Mouse (Mus musculus) kidney, embryonic 15.5 days (tissue): ENCODE results near the gene Tnni2. TPM values are rescaled to one million over a fixed set of nuclear protein-coding genes. Genes with fewer than 3 reads are reported as not detected.

ENCODE experiments used
- ATAC-seq: fragments of 200-750 bp; cut with Nextera tagmentation; replicated peaks from 2 replicates; pipeline ENCODE4 v1.8.0; 2017; ENCODE audit warnings: moderate TSS enrichment; ENCODE audit not compliant: low FRiP score
- H3K27ac ChIP-seq: fragments of 300-500 bp; sonication (generic); 2 replicates; pipeline ENCODE4 v1.5.1; 2015; ENCODE audit warnings: mild to moderate bottlenecking, inconsistent platforms
- H3K27me3 ChIP-seq: fragments of 300-500 bp; sonication (generic); 2 replicates; pipeline ENCODE4 v1.6.1; 2015; ENCODE audit warnings: inconsistent platforms
- H3K36me3 ChIP-seq: fragments of 300-500 bp; sonication (generic); 2 replicates; pipeline ENCODE4 v1.6.1; 2015; ENCODE audit warnings: inconsistent platforms
- H3K4me1 ChIP-seq: fragments of 300-500 bp; sonication (generic); 2 replicates; pipeline ENCODE4 v1.6.1; 2015; ENCODE audit warnings: inconsistent platforms
- H3K4me2 ChIP-seq: fragments of 300-500 bp; sonication (generic); 2 replicates; pipeline ENCODE4 v1.6.1; 2015; ENCODE audit warnings: moderate library complexity, mild to moderate bottlenecking, inconsistent platforms
- H3K4me3 ChIP-seq: fragments of 300-500 bp; sonication (generic); replicated peaks from 2 replicates; pipeline ENCODE4 v1.5.1; 2015; ENCODE audit warnings: mild to moderate bottlenecking, inconsistent platforms
- H3K9ac ChIP-seq: fragments of 300-500 bp; sonication (generic); 2 replicates; pipeline ENCODE4 v1.6.1; 2015; ENCODE audit warnings: mild to moderate bottlenecking, inconsistent platforms
- H3K9me3 ChIP-seq: fragments of 300-500 bp; sonication (generic); replicated peaks from 2 replicates; pipeline ENCODE4 v1.6.1; 2016; ENCODE audit warnings: inconsistent platforms
- WGBS: fragments of 180-500 bp; shearing (Covaris S2); methylation state at CpG from one replicate; pipeline ENCODE4 v1.1.7; 2015; ENCODE audit warnings: mixed read lengths; 5-methylcytosine and 5-hydroxymethylcytosine counted together
- polyA plus RNA-seq: library from polyadenylated mRNA; unstranded; fragments of >200 nt; fragmentation: Nextera tagmentation; extraction: Ambion mirVana; gene quantifications from 2 replicates; pipeline ENCODE4 v1.2.1, GENCODE M21; 2015

Tnni2 gene
- polyA plus RNA-seq, 1 experiment from 2014 or later, result 19.0 TPM

GRCm38 (mm10) chr7:142449038-142449617, 7.5 kb downstream of the Tnni2 start:
- Histone ChIP-seq H3K4me1 (peaks cover 7% of the 10 kb centered on the region), H3K9me3 (no peaks in the 10 kb centered on the region), H3K27me3 (no peaks in the 10 kb centered on the region), H3K4me3 (no peak overlapping the region), H3K27ac (peak overlapping the region; percentile 38; the same call in 1 of the 2 replicates), H3K9ac (no peak overlapping the region), H3K4me2 (no peak overlapping the region), H3K36me3 (no peaks in the 10 kb centered on the region)
- WGBS, result 78% methylated on average over 6 of the region's 6 CpGs
- no peak for ATAC-seq

- Histone ChIP-seq H3K27ac (peak overlapping the region; percentile 93), H3K27me3 (no peaks in the 10 kb centered on the region), H3K4me3 (no peak overlapping the region), H3K4me1 (peaks cover 54% of the 10 kb centered on the region), H3K36me3 (no peaks in the 10 kb centered on the region), H3K9ac (no peak overlapping the region), H3K9me3 (no peaks in the 10 kb centered on the region), H3K4me2 (no peak overlapping the region)
- WGBS, result 21% methylated on average over 1 of the region's 1 CpGs
- 0 out of 2 replicates have a peak, but pooled peaks have one; percentile 37 for ATAC-seq
Measured at GRCm38 (mm10) chr7:142454706-142455105, 13.1 kb downstream of the Tnni2 start.

- 43% methylated on average over 2 of the region's 2 CpGs for WGBS
- Histone ChIP-seq H3K4me2 (no peak overlapping the region), H3K9ac (no peak overlapping the region), H3K4me1 (peaks cover 54% of the 10 kb centered on the region), H3K4me3 (no peak overlapping the region), H3K36me3 (no peaks in the 10 kb centered on the region), H3K27me3 (no peaks in the 10 kb centered on the region), H3K27ac (peak overlapping the region; percentile 93), H3K9me3 (no peaks in the 10 kb centered on the region)
- ATAC-seq, result no peak
Measured at GRCm38 (mm10) chr7:142455251-142455650, 13.6 kb downstream of the Tnni2 start.

GRCm38 (mm10) chr7:142456806-142457205, 15.2 kb downstream of the Tnni2 start:
- H3K4me1 ChIP-seq, result peaks cover 54% of the 10 kb centered on the region
- no peak for ATAC-seq

DNA sequence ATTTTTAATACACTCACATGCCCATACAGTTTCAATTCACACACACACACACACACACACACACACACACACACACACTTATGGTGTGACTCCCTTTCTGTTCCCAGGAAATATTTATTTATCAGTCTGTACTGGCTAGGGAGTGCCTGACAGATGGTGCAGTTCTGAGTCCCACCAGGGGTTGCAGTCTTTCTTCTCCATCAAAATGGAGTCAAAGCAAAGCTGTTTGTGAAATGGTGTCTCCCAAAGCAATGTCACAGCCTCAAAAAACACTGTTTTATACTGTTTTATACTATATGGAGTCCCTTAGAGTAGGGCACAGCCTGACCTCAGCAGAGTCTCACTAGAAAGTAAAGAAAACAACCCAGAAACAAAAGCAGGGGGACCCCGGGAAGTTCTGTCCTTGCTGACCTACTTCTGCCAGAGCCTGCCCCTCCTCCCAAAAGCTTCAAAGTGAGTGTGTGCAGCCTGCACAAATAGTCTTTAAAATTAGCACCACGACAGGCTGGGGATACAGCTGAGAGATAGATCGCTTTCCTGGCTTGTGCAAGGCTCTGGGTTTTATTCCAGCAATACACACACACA, 15.7 kb downstream of the Tnni2 start:
- Histone ChIP-seq H3K4me3 (no peak overlapping the region), H3K36me3 (no peaks in the 10 kb centered on the region), H3K9ac (no peak overlapping the region), H3K27ac (peak overlapping the region; percentile 93), H3K4me1 (peaks cover 54% of the 10 kb centered on the region), H3K4me2 (no peak overlapping the region), H3K9me3 (no peaks in the 10 kb centered on the region), H3K27me3 (no peaks in the 10 kb centered on the region)
- 17% methylated on average over 3 of the region's 3 CpGs for WGBS
- ATAC-seq, result 0 out of 2 replicates have a peak, but pooled peaks have one; percentile 42

More at GRCm38 (mm10) chr7:142456806-142457205, 15.2 kb downstream of the Tnni2 start:
- no peaks in the 10 kb centered on the region for H3K36me3 ChIP-seq
- 80% methylated on average over 3 of the region's 3 CpGs for WGBS
- H3K27me3 ChIP-seq, result no peaks in the 10 kb centered on the region
- H3K27ac ChIP-seq, result peak overlapping the region; percentile 93
- no peaks in the 10 kb centered on the region for H3K9me3 ChIP-seq
- no peak overlapping the region for H3K4me2 ChIP-seq
- no peak overlapping the region for H3K9ac ChIP-seq
- no peak overlapping the region for H3K4me3 ChIP-seq

DNA sequence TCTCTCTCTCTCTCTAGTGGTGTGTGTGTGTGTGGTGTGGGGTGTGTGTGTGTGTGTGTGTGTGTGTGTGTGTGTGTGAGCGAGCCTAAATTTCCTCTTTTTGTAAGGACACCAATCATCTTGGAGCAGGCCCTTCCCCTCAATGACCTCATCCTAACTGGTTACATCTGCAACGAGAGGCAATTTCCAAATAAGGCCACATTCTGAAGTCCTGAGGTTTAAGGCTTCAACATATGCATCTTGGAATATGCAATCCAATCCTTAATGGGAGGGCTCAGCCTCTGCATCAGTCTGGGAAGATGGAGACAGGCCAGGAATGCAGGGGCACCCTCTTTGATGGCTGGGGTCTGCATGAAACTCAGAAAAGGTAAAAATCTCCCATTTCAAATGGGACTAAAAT, 16.4 kb downstream of the Tnni2 start:
- no peaks in the 10 kb centered on the region for H3K9me3 ChIP-seq
- peak overlapping the region; percentile 93 for H3K27ac ChIP-seq
- no peak overlapping the region for H3K4me2 ChIP-seq
- peak; percentile 57; the same call in 1 of the 2 replicates for ATAC-seq
- H3K4me1 ChIP-seq, result peaks cover 54% of the 10 kb centered on the region
- no peak overlapping the region for H3K9ac ChIP-seq
- H3K4me3 ChIP-seq, result no peak overlapping the region
- no peaks in the 10 kb centered on the region for H3K27me3 ChIP-seq
- 31% methylated on average over 2 of the region's 2 CpGs for WGBS
- H3K36me3 ChIP-seq, result no peaks in the 10 kb centered on the region

GRCm38 (mm10) chr7:142458676-142459298, 17.2 kb downstream of the Tnni2 start:
- no peak for ATAC-seq
- Histone ChIP-seq H3K36me3 (no peaks in the 10 kb centered on the region), H3K4me3 (no peak overlapping the region), H3K4me2 (no peak overlapping the region), H3K27me3 (no peaks in the 10 kb centered on the region), H3K9me3 (no peaks in the 10 kb centered on the region), H3K27ac (peak overlapping the region; percentile 93), H3K9ac (no peak overlapping the region), H3K4me1 (peaks cover 51% of the 10 kb centered on the region)
- 87% methylated on average over 5 of the region's 5 CpGs for WGBS

DNA sequence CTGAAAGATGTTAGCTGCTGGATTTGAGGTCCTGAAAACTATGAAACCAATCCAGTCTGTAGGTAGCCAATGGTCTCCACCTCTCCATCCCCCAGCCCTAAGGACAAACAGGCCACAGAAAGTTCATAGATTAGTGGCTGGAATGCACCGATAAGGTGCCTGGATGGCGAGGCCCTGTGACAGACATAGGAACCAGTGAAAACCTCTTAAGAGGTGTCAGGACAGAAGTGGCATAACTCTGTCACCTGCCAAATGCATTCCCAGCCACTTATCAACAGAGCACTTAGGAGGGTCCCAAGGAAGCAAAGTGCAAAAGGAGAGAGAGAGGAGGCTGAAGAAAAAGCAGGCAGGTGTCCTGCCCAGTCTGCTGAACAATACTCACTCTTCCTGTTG, 17.7 kb downstream of the Tnni2 start:
- H3K27me3 ChIP-seq, result no peaks in the 10 kb centered on the region
- no peaks in the 10 kb centered on the region for H3K36me3 ChIP-seq
- H3K27ac ChIP-seq, result peak overlapping the region; percentile 93
- ATAC-seq, result no peak
- no peak overlapping the region for H3K9ac ChIP-seq
- no peaks in the 10 kb centered on the region for H3K9me3 ChIP-seq
- no peak overlapping the region for H3K4me3 ChIP-seq
- no peak overlapping the region for H3K4me2 ChIP-seq
- WGBS, result 78% methylated on average over 2 of the region's 2 CpGs
- peaks cover 46% of the 10 kb centered on the region for H3K4me1 ChIP-seq

- peaks cover 33% of the 10 kb centered on the region for H3K4me1 ChIP-seq
- no peak within 1 kb of the TSS for H3K4me3 ChIP-seq
- H3K4me2 ChIP-seq, result no peak within 1 kb of the TSS
- no peaks in the 10 kb centered on the region for H3K27me3 ChIP-seq
- 92% methylated on average over 7 of the region's 7 CpGs for WGBS
- H3K9ac ChIP-seq, result no peak within 1 kb of the TSS
- no peaks in the 10 kb centered on the region for H3K36me3 ChIP-seq
- H3K9me3 ChIP-seq, result no peaks in the 10 kb centered on the region
- no peak for ATAC-seq
- peak within 1 kb of the TSS; percentile 93; the same call in 1 of the 2 replicates for H3K27ac ChIP-seq
Measured at GRCm38 (mm10) chr7:142460636-142461077, 19.0 kb downstream of the Tnni2 start, which contains the start of gene Lsp1. Gene Lsp1 (plus strand): TSS chr7:142460809.

- no peak overlapping the region for H3K9ac ChIP-seq
- 91% methylated on average over 2 of the region's 2 CpGs for WGBS
- H3K27me3 ChIP-seq, result no peaks in the 10 kb centered on the region
- no peak overlapping the region for H3K4me2 ChIP-seq
- no peak overlapping the region for H3K4me3 ChIP-seq
- no peaks in the 10 kb centered on the region for H3K9me3 ChIP-seq
- H3K27ac ChIP-seq, result no peak overlapping the region
- no peaks in the 10 kb centered on the region for H3K36me3 ChIP-seq
- H3K4me1 ChIP-seq, result peaks cover 26% of the 10 kb centered on the region
- ATAC-seq, result no peak
Measured at GRCm38 (mm10) chr7:142461446-142461845, 19.8 kb downstream of the Tnni2 start.

GRCm38 (mm10) chr7:142462190-142462589, 20.6 kb downstream of the Tnni2 start:
- no peaks in the 10 kb centered on the region for H3K9me3 ChIP-seq
- no peak overlapping the region for H3K27ac ChIP-seq
- H3K4me1 ChIP-seq, result peaks cover 18% of the 10 kb centered on the region
- WGBS, result 71% methylated on average over 6 of the region's 6 CpGs
- no peak overlapping the region for H3K4me3 ChIP-seq
- no peaks in the 10 kb centered on the region for H3K36me3 ChIP-seq
- H3K9ac ChIP-seq, result no peak overlapping the region
- no peak for ATAC-seq
- H3K4me2 ChIP-seq, result no peak overlapping the region
- H3K27me3 ChIP-seq, result no peaks in the 10 kb centered on the region

- Histone ChIP-seq H3K4me1 (peaks cover 14% of the 10 kb centered on the region), H3K27me3 (no peaks in the 10 kb centered on the region), H3K4me3 (no peak overlapping the region), H3K27ac (no peak overlapping the region), H3K36me3 (no peaks in the 10 kb centered on the region), H3K4me2 (no peak overlapping the region), H3K9ac (no peak overlapping the region), H3K9me3 (no peaks in the 10 kb centered on the region)
- no peak for ATAC-seq
- 80% methylated on average over 4 of the region's 4 CpGs for WGBS
Measured at GRCm38 (mm10) chr7:142462594-142463078, 21.0 kb downstream of the Tnni2 start.
